Mouse (Mus musculus) stomach, embryonic 14.5 days (tissue): ENCODE data around the gene Hipk1. TPM values are rescaled to one million over a fixed set of nuclear protein-coding genes. Genes with fewer than 3 reads are reported as not detected.

ENCODE experiments used
- polyA plus RNA-seq: library from polyadenylated mRNA; unstranded; fragments of >200 nt; fragmentation: Nextera tagmentation; extraction: Ambion mirVana; gene quantifications from 2 replicates; pipeline ENCODE4 v1.2.1, GENCODE M21; 2014

Hipk1 gene
- polyA plus RNA-seq, 1 experiment from 2014 or later, result 18.1 TPM

Other genes with a start within 250 kb of the Hipk1 start
- gene Syt6, start 216.3 kb downstream of the Hipk1 start, polyA plus RNA-seq, result 3.0 and 3.4 TPM in 2 replicates
- 0.28 TPM in 1 of 2 replicates, not detected in the other for gene Atg4a-ps, start 145.5 kb downstream of the Hipk1 start, polyA plus RNA-seq
- gene Olfml3, start 53.6 kb downstream of the Hipk1 start, polyA plus RNA-seq, result 68.2 and 76.5 TPM in 2 replicates
- gene Gm10964, start 52.2 kb downstream of the Hipk1 start, polyA plus RNA-seq, result not detected in 2 replicates
- gene Dclre1b, start 17.9 kb upstream of the Hipk1 start, polyA plus RNA-seq, result 27.0 and 30.9 TPM in 2 replicates
- 18.5 and 21.8 TPM in 2 replicates for gene Ap4b1, start 18.0 kb upstream of the Hipk1 start, polyA plus RNA-seq
- 0.35 and 0.50 TPM in 2 replicates for gene Gm43064, start 18.0 kb upstream of the Hipk1 start, polyA plus RNA-seq
- gene Bcl2l15, start 41.0 kb upstream of the Hipk1 start, polyA plus RNA-seq, result 0.54 TPM in 1 of 2 replicates, not detected in the other
- gene Ptpn22, start 68.2 kb upstream of the Hipk1 start, polyA plus RNA-seq, result 0.67 and 1.3 TPM in 2 replicates
- gene Rsbn1, start 122.6 kb upstream of the Hipk1 start, polyA plus RNA-seq, result 12.5 and 12.8 TPM in 2 replicates
- gene Phtf1, start 176.5 kb upstream of the Hipk1 start, polyA plus RNA-seq, result 34.5 and 36.0 TPM in 2 replicates